In genomic region chr4:128609276-128609924, GRCm38 (mm10) we compare ENCODE assay signal across 9 mouse cellular contexts. TPM values are rescaled to one million over a fixed set of nuclear protein-coding genes. Genes with fewer than 3 reads are reported as not detected.
A peak's percentile ranks its signal among the peaks of the same experiment; 100 is the strongest.
DNase-seq lines count a peak whose midpoint lies in the region; ATAC-seq and TF ChIP-seq lines count a peak whose summit lies in the region.
"Had no signal": no experiment of that assay in that cellular context is flagged by ENCODE, and none has a peak within 500 bp of the region (broad histone marks: within the 10 kb centered on the region; RNA-seq: fewer than 3 reads in every experiment).

No protein-coding gene starts in this region.

- H3K4me1 ChIP-seq in heart, adult 2 months (ENCODE audit: control insufficient read depth, insufficient read depth, low read length) = no peaks in the 10 kb centered on the region
- H3K4me1 ChIP-seq in G1E (ENCODE audit: insufficient read depth, low read depth, low read length) = peaks cover 25% of the 10 kb centered on the region
- H3K4me1 ChIP-seq in heart, postnatal 0 days (ENCODE audit: control insufficient read depth, insufficient read depth) = 0 out of 2 replicates have a peak, but pooled peaks cover 8% of the 10 kb centered on the region
- H3K4me1 ChIP-seq in liver, embryonic 14.5 days (replicated peaks; ENCODE audit: control insufficient read depth in 2 of 2, insufficient read depth in 2 of 2, low read length in 1 of 2) = peaks cover 12 to 13% of the 10 kb centered on the region in 2 experiments
- peaks cover 6% of the 10 kb centered on the region for H3K4me1 ChIP-seq in stomach, embryonic 16.5 days (ENCODE audit: control insufficient read depth, insufficient read depth, low read length)

- no peak for TF ChIP-seq CTCF in heart, adult 2 months (IDR thresholded peaks at IDR 0.05)
- no peak for TF ChIP-seq CTCF in G1E (IDR thresholded peaks at IDR 0.05; ENCODE audit: low read depth, low read length)
- TF ChIP-seq CTCF in heart, postnatal 0 days (IDR thresholded peaks at IDR 0.05; ENCODE audit: low read depth) = no peak
- TF ChIP-seq CTCF in liver, embryonic 14.5 days (IDR thresholded peaks at IDR 0.05; ENCODE audit: low read depth) = no peak

- H3K4me2 ChIP-seq in heart, postnatal 0 days (ENCODE audit: low read depth, low read length) = peak overlapping the region; percentile 73
- H3K4me2 ChIP-seq in liver, embryonic 14.5 days (ENCODE audit: low read depth) = peak overlapping the region; percentile 91
- H3K4me2 ChIP-seq in stomach, embryonic 16.5 days (ENCODE audit: low read depth, low read length) = peak overlapping the region; percentile 73

- H3K9ac ChIP-seq in heart, adult 2 months (ENCODE audit: low read depth, low read length) = peak overlapping the region; percentile 58
- H3K9ac ChIP-seq in heart, postnatal 0 days (replicated peaks; ENCODE audit: low read depth, low read length) = peak overlapping the region; percentile 49
- H3K9ac ChIP-seq in liver, embryonic 14.5 days (replicated peaks) = peak overlapping the region; percentile 64
- H3K9ac ChIP-seq in stomach, embryonic 16.5 days (ENCODE audit: low read length) = peak overlapping the region; percentile 72

- H3K4me3 ChIP-seq in heart, adult 2 months = peak overlapping the region; percentile 59
- peak overlapping the region; percentile 84 for H3K4me3 ChIP-seq in G1E (ENCODE audit: low read depth, low read length)
- peak overlapping the region; percentile 63 for H3K4me3 ChIP-seq in heart, postnatal 0 days (ENCODE audit: low read depth, low read length)
- peak overlapping the region; percentile 64 to 87 for H3K4me3 ChIP-seq in liver, embryonic 14.5 days (ENCODE audit: insufficient read depth in 1 of 2, low read depth in 2 of 2, low read length in 2 of 2)
- peak overlapping the region; percentile 63 for H3K4me3 ChIP-seq in stomach, embryonic 16.5 days (replicated peaks; ENCODE audit: low read length)

- H3K79me2 ChIP-seq in heart, adult 2 months (replicated peaks; ENCODE audit: control insufficient read depth, insufficient read depth, low read length) = no peaks in the 10 kb centered on the region

- no peak for ATAC-seq in G1E (ENCODE audit: extremely low read depth, insufficient number of reproducible peaks, low FRiP score, poor library complexity, severe bottlenecking)
- ATAC-seq in heart, postnatal 0 days (ENCODE audit: insufficient read depth, low read depth) = peak; percentile 18
- ATAC-seq in liver, embryonic 14.5 days (ENCODE audit: insufficient read depth) = no peak; the same call in 1 of the 2 replicates
- no peak for ATAC-seq in stomach, embryonic 16.5 days (ENCODE audit: insufficient read depth, low FRiP score)

- TF ChIP-seq EP300 in heart, adult 2 months (IDR thresholded peaks at IDR 0.05; ENCODE audit: insufficient read depth, low read depth, low read length) = no peak
- no peak for TF ChIP-seq EP300 in heart, postnatal 0 days (IDR thresholded peaks at IDR 0.05; ENCODE audit: low read depth)
- TF ChIP-seq EP300 in liver, embryonic 14.5 days (IDR thresholded peaks at IDR 0.05; ENCODE audit: low read depth) = no peak

- TF ChIP-seq POLR2A in heart, adult 2 months (IDR thresholded peaks at IDR 0.05; ENCODE audit: insufficient read depth, low read depth, low read length) = no peak

- WGBS in heart, adult 2 months = 5% methylated on average over 27 of the region's 27 CpGs
- WGBS in heart, postnatal 0 days = 6% methylated on average over 24 of the region's 27 CpGs
- WGBS in liver, embryonic 14.5 days (ENCODE audit: insufficient replicate concordance) = 6% methylated on average over 27 of the region's 27 CpGs
- WGBS in stomach, embryonic 16.5 days = 6% methylated on average over 27 of the region's 27 CpGs

- intact Hi-C loops in heart, adult 2 months (cut with DNase I) = no loop called here
- intact Hi-C loops in heart, postnatal 14 days (cut with DNase I) = no loop called here

- H3K9me3 ChIP-seq in G1E (replicated peaks) = no peaks in the 10 kb centered on the region
- H3K9me3 ChIP-seq in heart, postnatal 0 days (replicated peaks; ENCODE audit: control insufficient read depth, low read length) = no peaks in the 10 kb centered on the region
- H3K9me3 ChIP-seq in liver, embryonic 14.5 days (ENCODE audit: control insufficient read depth, low read length) = no peaks in the 10 kb centered on the region
- no peaks in the 10 kb centered on the region for H3K9me3 ChIP-seq in stomach, embryonic 16.5 days (replicated peaks; ENCODE audit: control insufficient read depth, low read length)

- no peak for DNase-seq in heart, adult 2 months
- DNase-seq in heart, postnatal 14 days = no peak
- DNase-seq in G1E (ENCODE audit: low spot score) (peak; percentile 30), MN1 (ENCODE audit: low spot score) (no peak)
- DNase-seq in heart, postnatal 0 days (ENCODE audit: low spot score) = no peak
- DNase-seq in liver, embryonic 14.5 days (ENCODE audit: low read depth in 3 of 3, low spot score in 3 of 3) = no peak
- DNase-seq in layer of hippocampus, adult 11-12 months (ENCODE audit: low spot score) = no peak

- no peaks in the 10 kb centered on the region for H3K36me3 ChIP-seq in heart, adult 2 months (ENCODE audit: control insufficient read depth, insufficient read depth, low read length)
- peaks cover 29% of the 10 kb centered on the region for H3K36me3 ChIP-seq in G1E (replicated peaks)
- peaks cover 1% of the 10 kb centered on the region; the same call in 1 of the 2 replicates for H3K36me3 ChIP-seq in heart, postnatal 0 days (replicated peaks; ENCODE audit: control insufficient read depth, insufficient read depth, low read length)
- no peaks in the 10 kb centered on the region for H3K36me3 ChIP-seq in liver, embryonic 14.5 days (replicated peaks; ENCODE audit: control insufficient read depth, insufficient read depth, low read depth)
- no peaks in the 10 kb centered on the region for H3K36me3 ChIP-seq in stomach, embryonic 16.5 days (ENCODE audit: control insufficient read depth, insufficient read depth, low read length)

- peak overlapping the region; percentile 18; the same call in 1 of the 2 replicates for H3K27ac ChIP-seq in heart, adult 2 months
- peak overlapping the region; percentile 40; the same call in 1 of the 2 replicates for H3K27ac ChIP-seq in heart, postnatal 0 days (ENCODE audit: low read depth)
- H3K27ac ChIP-seq in liver, embryonic 14.5 days = peak overlapping the region; percentile 33; the same call in 1 of the 2 replicates
- H3K27ac ChIP-seq in stomach, embryonic 16.5 days (ENCODE audit: low read length) = no peak overlapping the region

- no peaks in the 10 kb centered on the region for H3K27me3 ChIP-seq in heart, adult 2 months (ENCODE audit: control insufficient read depth, insufficient read depth, low read length)
- peaks cover under 1% of the 10 kb centered on the region; the same call in 1 of the 2 replicates for H3K27me3 ChIP-seq in G1E (ENCODE audit: insufficient read depth, low read length)
- H3K27me3 ChIP-seq in heart, postnatal 0 days (ENCODE audit: control insufficient read depth, insufficient read depth, low read length) = no peaks in the 10 kb centered on the region
- no peaks in the 10 kb centered on the region for H3K27me3 ChIP-seq in liver, embryonic 14.5 days (ENCODE audit: control insufficient read depth, insufficient read depth, low read length)
- H3K27me3 ChIP-seq in stomach, embryonic 16.5 days (ENCODE audit: control insufficient read depth, insufficient read depth, low read length) = no peaks in the 10 kb centered on the region
- H3K27me3 ChIP-seq: Patski had no signal

RNA-seq across cellular contexts. Expression of gene Zscan20, which starts 0.5 kb away (rescaled TPM):
- 10 to 100 TPM in 1 of 2 experiments, 1 to 10 TPM in 1; 6.0 to 10.1 TPM for total RNA-seq in heart, adult 2 months (2021)
- polyA plus RNA-seq in heart, adult 2 months (2012; rRNA removed) = 1.8 and 3.3 TPM in 2 replicates
- 1 to 10 TPM; 4.4 to 4.7 TPM for total RNA-seq in heart, postnatal 14 days (2021)
- total RNA-seq in G1E (2014; fragmentation: Nextera tagmentation) = 6.1 and 6.3 TPM in 2 replicates
- total RNA-seq in G1E (2017) = 5.7 and 6.1 TPM in 2 replicates
- polyA plus RNA-seq in G1E (2012) = 2.8 and 3.2 TPM in 2 replicates
- 1.7 and 27.0 TPM in 2 replicates for total RNA-seq in heart, postnatal 0 days (2014; rRNA removed; ENCODE audit: low replicate concordance)
- polyA plus RNA-seq in heart, postnatal 0 days (2015; fragmentation: Nextera tagmentation; extraction: Ambion mirVana) = 0.86 and 2.1 TPM in 2 replicates
- 0.57 and 0.71 TPM in 2 replicates for polyA plus RNA-seq in liver, embryonic 14.5 days (2012; rRNA removed)
- 0.33 and 0.59 TPM in 2 replicates for polyA plus RNA-seq in liver, embryonic 14.5 days (2014; fragmentation: Nextera tagmentation; extraction: Ambion mirVana)
- polyA plus RNA-seq in stomach, embryonic 16.5 days (2015; fragmentation: Nextera tagmentation; extraction: Ambion mirVana) = 3.3 and 3.7 TPM in 2 replicates

RNA-seq across cellular contexts. Expression of gene Tlr12, which starts 9.0 kb away (rescaled TPM):
- under 1 TPM; 0.09 to 0.10 TPM for total RNA-seq in heart, adult 2 months (2021)
- 0.12 and 0.21 TPM in 2 replicates for polyA plus RNA-seq in heart, adult 2 months (2012; rRNA removed)
- under 1 TPM in 1 of 2 experiments, not detected in 1; 0.76 TPM for total RNA-seq in heart, postnatal 14 days (2021)
- total RNA-seq in G1E (2014; fragmentation: Nextera tagmentation) (not detected in 2 replicates), G1E (2017) (0.12 TPM in 1 of 2 replicates, not detected in the other)
- polyA plus RNA-seq in G1E (2012) = not detected in 2 replicates
- 0.73 TPM in 1 of 2 replicates, not detected in the other for total RNA-seq in heart, postnatal 0 days (2014; rRNA removed; ENCODE audit: low replicate concordance)
- 0.14 and 0.23 TPM in 2 replicates for polyA plus RNA-seq in heart, postnatal 0 days (2015; fragmentation: Nextera tagmentation; extraction: Ambion mirVana)
- 0.75 and 0.81 TPM in 2 replicates for polyA plus RNA-seq in liver, embryonic 14.5 days (2012; rRNA removed)
- polyA plus RNA-seq in liver, embryonic 14.5 days (2014; fragmentation: Nextera tagmentation; extraction: Ambion mirVana) = 0.14 and 0.18 TPM in 2 replicates
- polyA plus RNA-seq in stomach, embryonic 16.5 days (2015; fragmentation: Nextera tagmentation; extraction: Ambion mirVana) = 1.6 and 1.9 TPM in 2 replicates
- polyA plus RNA-seq: Patski had no signal

RNA-seq across cellular contexts. Expression of gene Phc2, which starts 45.1 kb away (rescaled TPM):
- total RNA-seq in heart, adult 2 months (2021) = 10 to 100 TPM; 34.3 to 46.3 TPM
- 39.7 and 44.5 TPM in 2 replicates for polyA plus RNA-seq in heart, adult 2 months (2012; rRNA removed)
- total RNA-seq in heart, postnatal 14 days (2021) = 10 to 100 TPM; 51.0 to 55.5 TPM
- total RNA-seq in G1E (2014; fragmentation: Nextera tagmentation) (58.8 and 63.5 TPM in 2 replicates), G1E (2017) (16.2 and 17.5 TPM in 2 replicates)
- polyA plus RNA-seq in G1E (2012) = 121 and 131 TPM in 2 replicates
- 47.7 and 51.6 TPM in 2 replicates for total RNA-seq in heart, postnatal 0 days (2014; rRNA removed; ENCODE audit: low replicate concordance)
- polyA plus RNA-seq in heart, postnatal 0 days (2015; fragmentation: Nextera tagmentation; extraction: Ambion mirVana) = 17.5 and 22.0 TPM in 2 replicates
- 14.9 and 17.1 TPM in 2 replicates for polyA plus RNA-seq in liver, embryonic 14.5 days (2012; rRNA removed)
- polyA plus RNA-seq in liver, embryonic 14.5 days (2014; fragmentation: Nextera tagmentation; extraction: Ambion mirVana) = 8.8 and 14.7 TPM in 2 replicates
- polyA plus RNA-seq in stomach, embryonic 16.5 days (2015; fragmentation: Nextera tagmentation; extraction: Ambion mirVana) = 12.7 TPM in 2 replicates
